Mouse (Mus musculus) olfactory bulb, adult 2 months (tissue): Measurements from ENCODE around the gene Padi1.

Experiments
- CTCF ChIP-seq: fragments of 200-500 bp; IDR thresholded peaks from 2 replicates; pipeline ENCODE4 v1.5.1; 2012; ENCODE audit warnings: low read depth, mild to moderate bottlenecking, low read length, moderate library complexity; ENCODE audit not compliant: insufficient read depth
- POLR2A ChIP-seq: fragments of 200-500 bp; IDR thresholded peaks from 2 replicates; pipeline ENCODE4 v1.6.1; 2012; ENCODE audit warnings: mild to moderate bottlenecking, low read depth, low read length, moderate library complexity; ENCODE audit not compliant: insufficient read depth

- TF ChIP-seq CTCF, result no peak
- TF ChIP-seq POLR2A, result no peak
Observed at GRCm38 (mm10) chr4:140871376-140871775, 25.8 kb upstream of the Padi1 start.
